Mouse (Mus musculus) heart, embryonic 15.5 days (tissue): ENCODE results near the gene Gm12216. TPM values are rescaled to one million over a fixed set of nuclear protein-coding genes. Genes with fewer than 3 reads are reported as not detected.
"Not testable (repeated sequence)": the region's sequence is repeated elsewhere in the genome, so short reads cannot be mapped to it uniquely, and the experiment has no call there.

Experiments used
- ATAC-seq: fragments of 200-750 bp; cut with Nextera tagmentation; replicated peaks from 2 replicates; pipeline ENCODE4 v1.8.0; 2017; ENCODE audit warnings: low read depth, moderate TSS enrichment; ENCODE audit not compliant: insufficient number of reproducible peaks, insufficient read depth, low FRiP score
- H3K27ac ChIP-seq: fragments of 300-500 bp; sonication (generic); 2 replicates; pipeline ENCODE4 v1.5.1; 2015; ENCODE audit warnings: mild to moderate bottlenecking, inconsistent platforms
- H3K27me3 ChIP-seq: fragments of 300-500 bp; sonication (generic); 2 replicates; pipeline ENCODE4 v1.6.1; 2015; ENCODE audit warnings: inconsistent platforms
- H3K36me3 ChIP-seq: fragments of 300-500 bp; sonication (generic); 2 replicates; pipeline ENCODE4 v1.6.1; 2015; ENCODE audit warnings: mild to moderate bottlenecking, inconsistent platforms
- H3K4me1 ChIP-seq: fragments of 300-500 bp; sonication (generic); replicated peaks from 2 replicates; pipeline ENCODE4 v1.6.1; 2015; ENCODE audit warnings: inconsistent platforms
- H3K4me2 ChIP-seq: fragments of 300-500 bp; sonication (generic); 2 replicates; pipeline ENCODE4 v1.6.1; 2015; ENCODE audit warnings: inconsistent platforms, mild to moderate bottlenecking, moderate library complexity
- H3K4me3 ChIP-seq: fragments of 300-500 bp; sonication (generic); 2 replicates; pipeline ENCODE4 v1.5.1; 2015; ENCODE audit warnings: mild to moderate bottlenecking, inconsistent platforms
- H3K9ac ChIP-seq: fragments of 300-500 bp; sonication (generic); 2 replicates; pipeline ENCODE4 v1.6.1; 2015; ENCODE audit warnings: mild to moderate bottlenecking, inconsistent platforms
- H3K9me3 ChIP-seq: fragments of 300-500 bp; sonication (generic); replicated peaks from 2 replicates; pipeline ENCODE4 v1.6.1; 2016; ENCODE audit warnings: inconsistent platforms
- WGBS: fragments of 180-500 bp; shearing (Covaris S2); methylation state at CpG from one replicate; pipeline ENCODE4 v1.1.7; 2015; ENCODE audit warnings: mixed read lengths; 5-methylcytosine and 5-hydroxymethylcytosine counted together
- polyA plus RNA-seq: library from polyadenylated mRNA; unstranded; fragments of >200 nt; fragmentation: Nextera tagmentation; extraction: Ambion mirVana; gene quantifications from 2 replicates; pipeline ENCODE4 v1.2.1, GENCODE M21; 2015

The Gm12216 gene
- polyA plus RNA-seq, 1 experiment from 2014 or later, result 0.74 TPM

GRCm38 (mm10) chr11:53891505-53892451 is 32.7 kb upstream of the Gm12216 start, which contains the start of gene Slc22a5:
Gene Slc22a5 (minus strand): TSS chr11:53891660.
- Histone ChIP-seq H3K4me3 (peak within 1 kb of the TSS; percentile 72), H3K4me1 (peaks cover 24% of the 10 kb centered on the region), H3K27me3 (no peaks in the 10 kb centered on the region), H3K9ac (peak within 1 kb of the TSS; percentile 73), H3K4me2 (peak within 1 kb of the TSS; percentile 95), H3K36me3 (no peaks in the 10 kb centered on the region), H3K27ac (peak within 1 kb of the TSS; percentile 63), H3K9me3 (no peaks in the 10 kb centered on the region)
- ATAC-seq, result peak; percentile 99
- 3% methylated on average over 63 of the region's 63 CpGs for WGBS

DNA sequence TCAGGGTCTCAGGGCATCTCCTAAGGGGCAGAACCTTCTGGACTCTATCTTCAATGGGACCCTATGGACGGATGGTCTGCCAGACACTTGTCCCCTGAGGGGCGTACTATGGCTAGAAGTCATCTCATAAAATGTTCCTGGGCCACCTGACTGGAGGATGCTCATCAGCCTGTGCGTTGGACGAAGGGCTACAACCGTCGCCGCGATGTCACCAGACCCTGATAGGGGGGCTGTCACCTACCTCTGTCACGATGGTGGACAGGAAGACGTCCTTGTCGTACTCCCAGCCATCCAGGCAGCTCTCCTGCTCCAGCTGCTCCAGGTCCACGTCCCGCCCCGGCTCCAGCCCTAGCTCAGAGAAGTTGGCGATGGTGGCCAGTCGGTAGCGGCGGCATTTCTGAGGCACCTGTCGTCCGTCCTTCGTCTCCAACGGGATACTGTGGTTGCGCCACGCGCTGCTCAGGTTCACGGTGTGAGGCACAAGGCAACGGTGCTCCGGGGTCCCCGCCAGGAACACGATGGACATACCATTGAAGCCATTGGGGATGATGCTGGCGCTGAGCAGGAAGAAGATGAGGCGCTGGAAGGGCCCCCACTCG is 31.9 kb upstream of the Gm12216 start:
- no peaks in the 10 kb centered on the region for H3K9me3 ChIP-seq
- no peaks in the 10 kb centered on the region for H3K36me3 ChIP-seq
- H3K27me3 ChIP-seq, result no peaks in the 10 kb centered on the region
- H3K27ac ChIP-seq, result peak overlapping the region; percentile 63
- peaks cover 24% of the 10 kb centered on the region for H3K4me1 ChIP-seq
- H3K9ac ChIP-seq, result peak overlapping the region; percentile 73
- ATAC-seq, result no peak
- H3K4me3 ChIP-seq, result peak overlapping the region; percentile 72
- peak overlapping the region; percentile 95 for H3K4me2 ChIP-seq
- WGBS, result 3% methylated on average over 33 of the region's 33 CpGs

GRCm38 (mm10) chr11:53890225-53890624 is 31.2 kb upstream of the Gm12216 start:
- Histone ChIP-seq H3K4me1 (peaks cover 24% of the 10 kb centered on the region), H3K36me3 (no peaks in the 10 kb centered on the region), H3K9me3 (no peaks in the 10 kb centered on the region), H3K9ac (no peak overlapping the region), H3K4me3 (peak overlapping the region; percentile 72), H3K4me2 (peak overlapping the region; percentile 95), H3K27ac (no peak overlapping the region), H3K27me3 (no peaks in the 10 kb centered on the region)
- no peak for ATAC-seq
- WGBS, result 83% methylated on average over 2 of the region's 2 CpGs

DNA sequence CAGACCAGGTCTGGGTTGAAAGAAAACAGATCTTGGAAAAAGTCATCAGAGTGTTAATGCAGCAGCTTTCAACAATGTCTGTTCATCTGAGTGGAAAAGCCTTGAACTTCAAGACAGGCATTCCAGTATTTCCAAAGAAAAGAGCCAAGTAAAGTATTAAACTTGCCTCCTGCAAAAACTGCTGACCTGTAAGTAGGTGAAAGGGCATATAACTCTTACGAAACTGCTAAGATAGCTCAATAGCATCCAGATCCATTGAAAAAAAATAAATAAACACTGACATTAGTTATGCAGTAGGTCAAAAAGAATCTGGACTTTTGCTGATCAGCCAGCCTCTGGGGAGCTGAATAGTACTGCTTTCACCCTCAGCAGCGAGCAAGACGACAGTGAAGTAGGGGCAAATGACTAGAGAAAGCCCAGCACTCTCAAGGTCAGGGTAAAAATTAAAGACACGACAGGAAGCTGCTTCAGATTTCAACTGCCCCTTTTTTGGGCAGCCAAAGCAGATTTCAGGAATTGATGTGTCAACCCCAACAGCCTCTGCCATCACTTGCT is 30.1 kb upstream of the Gm12216 start:
- H3K27ac ChIP-seq, result no peak overlapping the region
- H3K9ac ChIP-seq, result no peak overlapping the region

DNA sequence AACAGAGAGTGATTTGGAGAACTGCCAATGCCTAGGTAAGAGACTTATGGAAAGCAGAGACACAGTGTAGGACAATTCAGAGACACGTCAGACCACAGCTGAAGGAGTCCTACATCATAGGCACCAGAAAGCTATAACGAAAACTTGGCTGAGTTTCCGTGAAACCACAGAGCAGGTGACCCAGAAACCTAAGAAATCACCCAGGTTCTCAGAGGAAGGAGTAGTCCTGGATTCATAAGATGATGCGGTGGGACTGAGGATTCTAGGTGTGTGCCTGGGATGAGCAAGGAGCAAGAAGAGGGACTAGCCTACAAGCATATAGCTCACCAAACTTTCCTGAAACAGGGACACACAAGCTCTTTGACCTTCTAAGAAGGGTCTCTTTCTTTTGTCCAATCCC is 29.2 kb upstream of the Gm12216 start:
- Histone ChIP-seq H3K36me3 (0 out of 2 replicates have a peak, but pooled peaks cover under 1% of the 10 kb centered on the region), H3K4me1 (peaks cover 24% of the 10 kb centered on the region), H3K27me3 (no peaks in the 10 kb centered on the region), H3K9me3 (no peaks in the 10 kb centered on the region), H3K4me2 (no peak overlapping the region), H3K4me3 (no peak overlapping the region), H3K27ac (no peak overlapping the region), H3K9ac (no peak overlapping the region)
- ATAC-seq, result no peak
- WGBS, result 81% methylated on average over 4 of the region's 4 CpGs

More for the DNA sequence above, 30.1 kb upstream of the Gm12216 start:
- no peak for ATAC-seq
- WGBS, result 39% methylated on average over 4 of the region's 4 CpGs
- Histone ChIP-seq H3K36me3 (no peaks in the 10 kb centered on the region), H3K4me3 (no peak overlapping the region), H3K9me3 (no peaks in the 10 kb centered on the region), H3K4me1 (peaks cover 24% of the 10 kb centered on the region), H3K27me3 (no peaks in the 10 kb centered on the region), H3K4me2 (peak overlapping the region; percentile 21)

GRCm38 (mm10) chr11:53883287-53883686 is 24.2 kb upstream of the Gm12216 start:
- ATAC-seq, result no peak
- 84% methylated on average over 2 of the region's 2 CpGs for WGBS
- no peaks in the 10 kb centered on the region for H3K27me3 ChIP-seq
- H3K27ac ChIP-seq, result no peak overlapping the region
- no peaks in the 10 kb centered on the region for H3K4me1 ChIP-seq
- H3K9ac ChIP-seq, result no peak overlapping the region
- no peak overlapping the region for H3K4me2 ChIP-seq
- H3K4me3 ChIP-seq, result no peak overlapping the region
- no peaks in the 10 kb centered on the region for H3K9me3 ChIP-seq
- H3K36me3 ChIP-seq, result peaks cover 5% of the 10 kb centered on the region; the same call in 1 of the 2 replicates

GRCm38 (mm10) chr11:53878096-53878495 is 19.0 kb upstream of the Gm12216 start:
- not testable (repeated sequence) for H3K4me2 ChIP-seq, H3K27ac ChIP-seq, H3K4me1 ChIP-seq, H3K36me3 ChIP-seq, H3K27me3 ChIP-seq, H3K9me3 ChIP-seq, ATAC-seq, H3K4me3 ChIP-seq, H3K9ac ChIP-seq
- 86% methylated on average over 5 of the region's 5 CpGs for WGBS

DNA sequence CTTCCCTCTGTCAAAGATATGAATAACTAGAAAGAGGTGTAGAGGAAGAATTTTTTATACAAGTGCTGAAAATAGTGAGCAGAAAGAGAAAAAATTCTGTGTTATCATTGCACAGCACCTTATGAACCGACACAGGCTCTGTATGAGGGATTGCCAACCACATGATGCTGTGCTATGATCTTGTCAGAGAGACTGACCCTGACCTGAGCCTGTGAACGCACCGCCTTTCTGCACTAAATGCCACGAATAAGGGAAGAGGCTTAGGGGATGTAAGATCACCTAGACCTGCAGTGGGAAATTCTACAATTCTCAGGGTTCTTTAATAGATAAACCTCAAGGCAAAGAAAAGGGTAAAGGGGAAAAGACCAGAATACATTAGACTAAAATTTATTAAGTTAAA is 17.4 kb upstream of the Gm12216 start:
- Histone ChIP-seq H3K27ac (no peak overlapping the region), H3K9me3 (no peaks in the 10 kb centered on the region), H3K4me2 (no peak overlapping the region), H3K4me3 (no peak overlapping the region), H3K36me3 (peaks cover 4% of the 10 kb centered on the region; the same call in 1 of the 2 replicates), H3K27me3 (no peaks in the 10 kb centered on the region), H3K4me1 (no peaks in the 10 kb centered on the region), H3K9ac (no peak overlapping the region)
- no peak for ATAC-seq
- 76% methylated on average over 4 of the region's 4 CpGs for WGBS

- peaks cover 9% of the 10 kb centered on the region for H3K36me3 ChIP-seq
- H3K4me2 ChIP-seq, result no peak overlapping the region
- WGBS, result 80% methylated on average over 4 of the region's 4 CpGs
- H3K27ac ChIP-seq, result no peak overlapping the region
- no peaks in the 10 kb centered on the region for H3K9me3 ChIP-seq
- no peak overlapping the region for H3K9ac ChIP-seq
- no peaks in the 10 kb centered on the region for H3K27me3 ChIP-seq
- H3K4me1 ChIP-seq, result no peaks in the 10 kb centered on the region
- ATAC-seq, result no peak
- no peak overlapping the region for H3K4me3 ChIP-seq
Observed at GRCm38 (mm10) chr11:53874706-53875105, 15.7 kb upstream of the Gm12216 start.

GRCm38 (mm10) chr11:53873909-53874704 is 15.1 kb upstream of the Gm12216 start:
- not testable (repeated sequence) for H3K4me3 ChIP-seq, H3K9ac ChIP-seq, H3K9me3 ChIP-seq, H3K4me1 ChIP-seq, H3K27ac ChIP-seq, H3K4me2 ChIP-seq, ATAC-seq, H3K27me3 ChIP-seq, H3K36me3 ChIP-seq
- 73% methylated on average over 5 of the region's 5 CpGs for WGBS
